30 mouse cellular contexts compared by ENCODE assay signal in genomic region chr6:47061341-47061740, GRCm38 (mm10).
"Had no signal": no experiment of that assay in that cellular context is flagged by ENCODE, and none has a peak within 500 bp of the region (broad histone marks: within the 10 kb centered on the region; RNA-seq: fewer than 3 reads in every experiment).

No protein-coding gene starts in this region.

- H3K4me2 ChIP-seq: heart, embryonic 11.5 days; heart, embryonic 13.5 days; heart, embryonic 15.5 days; hindbrain, embryonic 12.5 days; hindbrain, embryonic 14.5 days; intestine, embryonic 15.5 days; limb, embryonic 12.5 days; liver, embryonic 11.5 days; liver, embryonic 13.5 days; liver, embryonic 15.5 days had no signal

- DNase-seq: gastrocnemius, postnatal 14 days; gastrocnemius, postnatal 36 days; heart, adult 11 months; heart, adult 2 months; heart, postnatal 14 days; heart, postnatal 36 days; kidney, adult 18-20 months; kidney, adult 8-10 months; kidney, postnatal 10 days; kidney, postnatal 25 days; kidney, postnatal 4 days; liver; liver, embryonic 13.5 days; liver, postnatal 0 days had no signal

- H3K4me1 ChIP-seq: heart, embryonic 13.5 days; heart, embryonic 15.5 days; hindbrain, embryonic 10.5 days; hindbrain, embryonic 12.5 days; intestine, embryonic 15.5 days; limb, embryonic 10.5 days; limb, embryonic 12.5 days; liver, embryonic 13.5 days; liver, embryonic 15.5 days had no signal

- H3K9me3 ChIP-seq: heart, embryonic 13.5 days; heart, embryonic 15.5 days; hindbrain, embryonic 12.5 days; intestine, embryonic 15.5 days; limb, embryonic 10.5 days; limb, embryonic 12.5 days; liver, embryonic 13.5 days; liver, embryonic 15.5 days had no signal

- ATAC-seq: hindbrain, embryonic 16.5 days; inflammation-experienced regulatory T-cells, adult 6 months; intestine, embryonic 15.5 days; intestine, postnatal 0 days; liver, postnatal 0 days had no signal

- H3K9ac ChIP-seq: heart, embryonic 13.5 days; heart, embryonic 15.5 days; hindbrain, embryonic 12.5 days; hindbrain, embryonic 14.5 days; intestine, embryonic 15.5 days; limb, embryonic 12.5 days; liver, embryonic 13.5 days; liver, embryonic 15.5 days; liver, postnatal 0 days had no signal

- H3K27me3 ChIP-seq: heart, embryonic 13.5 days; heart, embryonic 15.5 days; hindbrain, embryonic 12.5 days; intestine, embryonic 15.5 days; limb, embryonic 12.5 days; liver, embryonic 13.5 days; liver, embryonic 15.5 days had no signal

- H3K27ac ChIP-seq: heart, adult 2 months; heart, embryonic 13.5 days; heart, embryonic 15.5 days; hindbrain, embryonic 10.5 days; hindbrain, embryonic 12.5 days; hindbrain, embryonic 14.5 days; intestine, embryonic 15.5 days; layer of hippocampus, adult 2 months; left cerebral cortex, adult 2 months; limb, embryonic 10.5 days; limb, embryonic 12.5 days; liver, embryonic 13.5 days; liver, embryonic 15.5 days had no signal

- H3K36me3 ChIP-seq: heart, embryonic 13.5 days; heart, embryonic 15.5 days; hindbrain, embryonic 10.5 days; hindbrain, embryonic 12.5 days; intestine, embryonic 15.5 days; limb, embryonic 10.5 days; limb, embryonic 12.5 days; liver, embryonic 13.5 days; liver, embryonic 15.5 days had no signal

- H3K4me3 ChIP-seq: heart, adult 2 months; heart, embryonic 13.5 days; heart, embryonic 15.5 days; hindbrain, embryonic 10.5 days; hindbrain, embryonic 12.5 days; intestine, embryonic 15.5 days; layer of hippocampus, adult 2 months; left cerebral cortex, adult 2 months; limb, embryonic 10.5 days; limb, embryonic 12.5 days; liver, embryonic 13.5 days; liver, embryonic 15.5 days had no signal
